In genomic region chr7:45709036-45709435, GRCm38 (mm10) we compare ENCODE assay signal across 9 mouse cellular contexts. TPM values are rescaled to one million over a fixed set of nuclear protein-coding genes. Genes with fewer than 3 reads are reported as not detected.
DNase-seq lines count a peak whose midpoint lies in the region; ATAC-seq lines count a peak whose summit lies in the region.
"Had no signal": no experiment of that assay in that cellular context is flagged by ENCODE, and none has a peak within 500 bp of the region (broad histone marks: within the 10 kb centered on the region; RNA-seq: fewer than 3 reads in every experiment).

No protein-coding gene starts in this region.

- H3K27ac ChIP-seq in neural tube, embryonic 11.5 days (ENCODE audit: low read depth, low read length) = no peak overlapping the region
- no peak overlapping the region for H3K27ac ChIP-seq in hindbrain, embryonic 16.5 days (ENCODE audit: low read depth, low read length)
- no peak overlapping the region for H3K27ac ChIP-seq in neural tube, embryonic 12.5 days

- H3K9me3 ChIP-seq in neural tube, embryonic 11.5 days (ENCODE audit: control insufficient read depth, low read length) = no peaks in the 10 kb centered on the region
- no peaks in the 10 kb centered on the region for H3K9me3 ChIP-seq in hindbrain, embryonic 16.5 days (ENCODE audit: control insufficient read depth, low read length)
- H3K9me3 ChIP-seq in neural tube, embryonic 12.5 days = no peaks in the 10 kb centered on the region
- H3K9me3 ChIP-seq: G1E had no signal

- H3K4me3 ChIP-seq in neural tube, embryonic 11.5 days (ENCODE audit: low read depth, low read length) = no peak overlapping the region
- no peak overlapping the region for H3K4me3 ChIP-seq in hindbrain, embryonic 16.5 days (ENCODE audit: low read length)
- no peak overlapping the region for H3K4me3 ChIP-seq in neural tube, embryonic 12.5 days

- no peak overlapping the region for H3K4me2 ChIP-seq in neural tube, embryonic 11.5 days (ENCODE audit: low read depth)
- H3K4me2 ChIP-seq in hindbrain, embryonic 16.5 days (ENCODE audit: low read length) = peak overlapping the region; percentile 20; the same call in 1 of the 2 replicates
- 0 out of 2 replicates have a peak overlapping the region, but pooled peaks have one; percentile 14 for H3K4me2 ChIP-seq in neural tube, embryonic 12.5 days (replicated peaks)

- peaks cover 44% of the 10 kb centered on the region for H3K4me1 ChIP-seq in neural tube, embryonic 11.5 days (ENCODE audit: control insufficient read depth, insufficient read depth, low read length)
- peaks cover 53% of the 10 kb centered on the region for H3K4me1 ChIP-seq in hindbrain, embryonic 16.5 days (ENCODE audit: control insufficient read depth, insufficient read depth, low read depth, low read length)
- H3K4me1 ChIP-seq in neural tube, embryonic 12.5 days = peaks cover 54% of the 10 kb centered on the region

- H3K9ac ChIP-seq in neural tube, embryonic 11.5 days (ENCODE audit: low read length) = no peak overlapping the region
- H3K9ac ChIP-seq in hindbrain, embryonic 16.5 days (ENCODE audit: low read depth, low read length) = no peak overlapping the region
- H3K9ac ChIP-seq in neural tube, embryonic 12.5 days = no peak overlapping the region

- ATAC-seq in cerebellum, adult (ENCODE audit: insufficient number of reproducible peaks, low FRiP score, low TSS enrichment) = no peak
- no peak for ATAC-seq in neural tube, embryonic 11.5 days (ENCODE audit: insufficient read depth, low FRiP score, low TSS enrichment)
- ATAC-seq in hindbrain, embryonic 16.5 days = peak; percentile 9; the same call in 1 of the 2 replicates
- ATAC-seq in neural tube, embryonic 12.5 days (ENCODE audit: low FRiP score, low read depth) = no peak

- no peaks in the 10 kb centered on the region for H3K27me3 ChIP-seq in neural tube, embryonic 11.5 days (ENCODE audit: control insufficient read depth, insufficient read depth, low read length)
- H3K27me3 ChIP-seq in hindbrain, embryonic 16.5 days (replicated peaks; ENCODE audit: control insufficient read depth, insufficient read depth, low read length) = no peaks in the 10 kb centered on the region
- no peaks in the 10 kb centered on the region for H3K27me3 ChIP-seq in neural tube, embryonic 12.5 days (replicated peaks)

- peaks cover 10% of the 10 kb centered on the region for H3K36me3 ChIP-seq in neural tube, embryonic 11.5 days (ENCODE audit: control insufficient read depth, insufficient read depth, low read length)
- peaks cover 30% of the 10 kb centered on the region for H3K36me3 ChIP-seq in hindbrain, embryonic 16.5 days (ENCODE audit: control insufficient read depth, insufficient read depth, low read length)
- H3K36me3 ChIP-seq in neural tube, embryonic 12.5 days = peaks cover 36% of the 10 kb centered on the region

- DNase-seq in cerebellum, postnatal 10 days = peak; percentile 42 to 56
- DNase-seq in neural tube, embryonic 11.5 days (ENCODE audit: low spot score) = peak; percentile 49
- no peak for DNase-seq in neural tube, embryonic 10.5 days (ENCODE audit: extremely low spot score, low spot score)
- no peak for DNase-seq in left cerebral cortex, postnatal 25 days (ENCODE audit: low spot score in 2 of 2)
- DNase-seq in right cerebral cortex, postnatal 4 days = no peak

- intact Hi-C loops in left cerebral cortex, postnatal 25 days (cut with DNase I) = loop anchor here (10.0 kb wide), 1 partner anchor 244 kb away; the partner anchor contains the start of gene Bax

- 49% methylated on average over 6 of the region's 6 CpGs for WGBS in neural tube, embryonic 11.5 days
- WGBS in hindbrain, embryonic 16.5 days = 23% methylated on average over 6 of the region's 6 CpGs
- 36% methylated on average over 6 of the region's 6 CpGs for WGBS in neural tube, embryonic 12.5 days

RNA-seq across cellular contexts. Expression of gene Dbp, which starts 4.1 kb away (rescaled TPM):
- polyA plus RNA-seq in neural tube, embryonic 11.5 days (2014; fragmentation: Nextera tagmentation; extraction: Ambion mirVana) = 3.3 and 3.7 TPM in 2 replicates
- 3.2 and 3.3 TPM in 2 replicates for polyA plus RNA-seq in hindbrain, embryonic 16.5 days (2015; fragmentation: Nextera tagmentation; extraction: Ambion mirVana)
- 4.1 TPM in 2 replicates for polyA plus RNA-seq in neural tube, embryonic 12.5 days (2016; fragmentation: Nextera tagmentation; extraction: Ambion mirVana)
- 100 to 1,000 TPM in 1 of 2 experiments, 10 to 100 TPM in 1; 66.2 to 147 TPM for total RNA-seq in left cerebral cortex, postnatal 25 days (2021)

RNA-seq across cellular contexts. Expression of gene Rpl18, which starts 6.2 kb away (rescaled TPM):
- polyA plus RNA-seq in neural tube, embryonic 11.5 days (2014; fragmentation: Nextera tagmentation; extraction: Ambion mirVana) = 929 and 960 TPM in 2 replicates
- 508 and 537 TPM in 2 replicates for polyA plus RNA-seq in hindbrain, embryonic 16.5 days (2015; fragmentation: Nextera tagmentation; extraction: Ambion mirVana)
- polyA plus RNA-seq in neural tube, embryonic 12.5 days (2016; fragmentation: Nextera tagmentation; extraction: Ambion mirVana) = 665 and 700 TPM in 2 replicates
- 100 to 1,000 TPM; 315 to 323 TPM for total RNA-seq in left cerebral cortex, postnatal 25 days (2021)

RNA-seq across cellular contexts. Expression of gene Sphk2, which starts 8.8 kb away (rescaled TPM):
- 23.7 and 25.3 TPM in 2 replicates for polyA plus RNA-seq in neural tube, embryonic 11.5 days (2014; fragmentation: Nextera tagmentation; extraction: Ambion mirVana)
- polyA plus RNA-seq in hindbrain, embryonic 16.5 days (2015; fragmentation: Nextera tagmentation; extraction: Ambion mirVana) = 23.9 and 28.3 TPM in 2 replicates
- polyA plus RNA-seq in neural tube, embryonic 12.5 days (2016; fragmentation: Nextera tagmentation; extraction: Ambion mirVana) = 28.0 and 29.0 TPM in 2 replicates
- total RNA-seq in left cerebral cortex, postnatal 25 days (2021) = 10 to 100 TPM; 29.7 to 29.8 TPM

RNA-seq across cellular contexts. Expression of gene Car11, which starts 9.4 kb away (rescaled TPM):
- 11.5 and 12.4 TPM in 2 replicates for polyA plus RNA-seq in neural tube, embryonic 11.5 days (2014; fragmentation: Nextera tagmentation; extraction: Ambion mirVana)
- 63.8 and 68.2 TPM in 2 replicates for polyA plus RNA-seq in hindbrain, embryonic 16.5 days (2015; fragmentation: Nextera tagmentation; extraction: Ambion mirVana)
- 35.5 and 36.6 TPM in 2 replicates for polyA plus RNA-seq in neural tube, embryonic 12.5 days (2016; fragmentation: Nextera tagmentation; extraction: Ambion mirVana)
- total RNA-seq in left cerebral cortex, postnatal 25 days (2021) = 100 to 1,000 TPM; 184 to 223 TPM

RNA-seq across cellular contexts. Expression of gene Fam83e, which starts 12.0 kb away (rescaled TPM):
- 0.28 and 0.42 TPM in 2 replicates for polyA plus RNA-seq in neural tube, embryonic 11.5 days (2014; fragmentation: Nextera tagmentation; extraction: Ambion mirVana)
- polyA plus RNA-seq in hindbrain, embryonic 16.5 days (2015; fragmentation: Nextera tagmentation; extraction: Ambion mirVana) = 0.37 and 0.44 TPM in 2 replicates
- 0.94 and 1.00 TPM in 2 replicates for polyA plus RNA-seq in neural tube, embryonic 12.5 days (2016; fragmentation: Nextera tagmentation; extraction: Ambion mirVana)
- under 1 TPM; 0.11 to 0.23 TPM for total RNA-seq in left cerebral cortex, postnatal 25 days (2021)

Comparison
In these comparisons a context has a peak if more than half of its experiments do, and no peak if none do; other contexts are left out.
1. DNase-seq: peak in cerebellum, postnatal 10 days (2 of 2) and neural tube, embryonic 11.5 days (single experiment); none in neural tube, embryonic 10.5 days (single experiment), left cerebral cortex, postnatal 25 days (0 of 2) and right cerebral cortex, postnatal 4 days (single experiment).